Mouse (Mus musculus) thymus, adult 2 months (tissue): ENCODE measurements around the gene Plcl1.
"Not testable (repeated sequence)": the region's sequence is repeated elsewhere in the genome, so short reads cannot be mapped to it uniquely, and the experiment has no call there.

ENCODE experiments used
- CTCF ChIP-seq: fragments of 200-500 bp; IDR thresholded peaks from 2 replicates; pipeline ENCODE4 v1.5.1; 2012; ENCODE audit warnings: mild to moderate bottlenecking, control low read depth, low read length, moderate library complexity, borderline replicate concordance; ENCODE audit not compliant: control insufficient read depth, poor library complexity, insufficient read depth; ENCODE audit errors: extremely low read depth
- POLR2A ChIP-seq: fragments of 200-500 bp; IDR thresholded peaks from 2 replicates; pipeline ENCODE4 v1.6.1; 2012; ENCODE audit warnings: mild to moderate bottlenecking, low read length, control low read depth, moderate library complexity; ENCODE audit not compliant: control insufficient read depth, poor library complexity, insufficient read depth; ENCODE audit errors: extremely low read depth

DNA sequence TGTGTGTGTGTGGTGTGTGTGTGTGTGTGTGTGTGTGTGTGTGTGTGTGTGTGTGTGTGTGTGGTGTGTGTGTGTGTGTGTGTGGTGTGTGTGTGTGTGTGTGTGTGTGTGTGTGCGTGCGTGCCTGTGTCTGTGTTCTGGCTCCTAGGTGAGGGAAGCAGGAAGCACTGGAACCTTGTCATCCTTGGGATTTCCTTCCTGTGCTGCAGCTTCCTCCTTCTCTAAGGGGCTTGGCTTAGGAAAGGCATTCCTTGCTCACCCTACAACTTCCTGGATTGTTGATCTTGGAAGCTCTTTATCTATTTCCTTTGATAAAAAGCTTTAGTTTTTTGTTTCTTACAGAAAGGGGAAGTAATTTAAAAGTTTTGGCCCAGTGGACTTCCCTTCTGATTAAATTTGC is 107.1 kb downstream of the Plcl1 start:
- TF ChIP-seq POLR2A, CTCF: not testable (repeated sequence)
